Mouse (Mus musculus): ENCODE results near the gene Fcf1. TPM values are rescaled to one million over a fixed set of nuclear protein-coding genes. Genes with fewer than 3 reads are reported as not detected.

Gene Fcf1
- polyA plus RNA-seq, 1 experiment, result 129 TPM

DNA sequence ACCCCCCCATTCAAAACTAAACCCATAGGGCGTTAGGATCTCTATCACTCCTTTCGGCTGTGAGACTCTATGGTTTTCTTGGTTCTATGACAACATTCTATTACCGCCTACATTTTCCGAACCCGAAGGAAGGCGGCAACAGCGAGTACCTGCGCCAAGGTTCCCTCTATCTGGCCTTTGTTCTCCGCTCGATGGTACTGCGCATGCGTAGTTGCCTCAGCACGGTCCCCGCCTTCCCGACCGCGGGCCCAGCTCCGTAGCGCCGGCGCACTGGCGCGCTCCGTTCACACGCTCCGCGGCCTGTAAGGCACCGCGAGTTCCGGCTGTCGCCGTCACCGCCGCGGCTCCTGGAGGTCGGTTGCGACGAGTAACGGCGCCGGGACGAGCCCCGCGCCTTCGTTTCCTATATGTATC lies 25.4 kb downstream of the Fcf1 start, which contains the start of gene Ylpm1:
TSS of gene Ylpm1 (plus strand) at position 239 of the 414 bp plus-strand sequence.
- no peak for TF ChIP-seq TCF12 (IDR thresholded peaks at IDR 0.05; ENCODE audit: insufficient read depth, poor library complexity, severe bottlenecking)
- TF ChIP-seq POLR2AphosphoS2 (IDR thresholded peaks at IDR 0.05; ENCODE audit: insufficient read length, low read depth), result peak; percentile 95
- TF ChIP-seq E2F4 (IDR thresholded peaks at IDR 0.05; ENCODE audit: insufficient read depth), result no peak
- peak in 1 of 3 experiments; percentile 46 for TF ChIP-seq MYOG (IDR thresholded peaks at IDR 0.05; ENCODE audit: control insufficient read depth in 1 of 3, insufficient read depth in 1 of 3, insufficient read length in 2 of 3, low read depth in 2 of 3)
- peak in 1 of 3 experiments; percentile 26 for TF ChIP-seq MYOD1 (IDR thresholded peaks at IDR 0.05; ENCODE audit: control insufficient read depth in 1 of 3, insufficient read length in 2 of 3, low read depth in 2 of 3)
- no peak for TF ChIP-seq REST (IDR thresholded peaks at IDR 0.05; ENCODE audit: insufficient read depth, insufficient read length)
- no peak for TF ChIP-seq USF1 (IDR thresholded peaks at IDR 0.05; ENCODE audit: low read depth)
- no peak for TF ChIP-seq SRF (IDR thresholded peaks at IDR 0.05; ENCODE audit: control insufficient read depth, insufficient read length, low read depth)
- peak; percentile 95 for TF ChIP-seq POLR2A (IDR thresholded peaks at IDR 0.05; ENCODE audit: insufficient read length, low read depth)
- no peak for TF ChIP-seq CEBPB (IDR thresholded peaks at IDR 0.05; ENCODE audit: insufficient read depth, poor library complexity, severe bottlenecking)
- no peak for TF ChIP-seq MAX (IDR thresholded peaks at IDR 0.05; ENCODE audit: low read depth)
- no peak for TF ChIP-seq TCF3 (IDR thresholded peaks at IDR 0.05; ENCODE audit: insufficient read length, low read depth)
- Histone ChIP-seq H3ac (ENCODE audit: control insufficient read depth, insufficient read length) (peak within 1 kb of the TSS; percentile 56), H3K4me3 (peak within 1 kb of the TSS; percentile 76), H3K4me2 (ENCODE audit: low read depth) (peak within 1 kb of the TSS; percentile 91), H3K27me3 (ENCODE audit: control insufficient read depth, insufficient read depth, insufficient read length) (no peaks in the 10 kb centered on the region), H3K36me3 (ENCODE audit: control insufficient read depth, insufficient read depth) (no peaks in the 10 kb centered on the region), H3K79me2 (ENCODE audit: control insufficient read depth, insufficient read depth) (peaks cover 46% of the 10 kb centered on the region)

DNA sequence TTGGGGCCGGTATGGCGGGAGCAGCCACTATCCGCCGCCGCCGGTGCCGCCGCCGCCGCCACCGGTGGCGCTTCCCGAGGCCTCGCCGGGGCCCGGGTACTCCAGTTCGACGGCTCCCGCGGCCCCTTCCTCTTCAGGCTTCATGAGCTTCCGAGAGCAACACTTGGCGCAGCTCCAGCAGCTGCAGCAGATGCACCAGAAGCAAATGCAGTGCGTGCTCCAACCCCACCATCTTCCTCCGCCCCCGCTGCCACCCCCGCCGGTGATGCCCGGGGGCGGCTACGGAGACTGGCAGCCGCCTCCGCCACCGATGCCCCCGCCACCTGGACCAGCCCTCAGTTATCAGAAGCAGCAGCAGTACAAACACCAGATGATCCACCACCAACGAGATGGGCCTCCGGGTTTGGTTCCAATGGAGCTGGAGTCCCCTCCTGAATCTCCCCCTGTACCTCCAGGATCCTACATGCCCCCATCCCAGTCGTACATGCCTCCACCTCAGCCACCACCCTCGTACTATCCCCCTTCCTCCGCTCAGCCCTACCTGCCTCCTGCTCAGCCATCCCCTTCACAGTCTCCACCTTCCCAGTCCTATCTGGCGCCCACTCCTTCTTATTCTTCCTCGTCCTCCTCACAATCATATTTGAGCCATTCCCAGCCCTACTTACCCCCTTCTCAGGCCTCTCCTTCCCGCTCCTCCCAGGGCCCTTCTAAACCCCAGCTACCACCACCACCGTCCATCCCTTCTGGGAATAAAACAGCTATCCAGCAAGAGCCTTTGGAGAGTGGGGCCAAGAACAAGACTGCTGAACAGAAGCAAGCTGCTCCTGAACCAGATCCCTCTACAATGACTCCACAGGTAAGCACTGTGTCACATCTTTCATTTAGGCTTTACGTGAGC lies 26.1 kb downstream of the Fcf1 start:
- Histone ChIP-seq H3K4me3 (peak overlapping the region; percentile 76), H3K27me3 (ENCODE audit: control insufficient read depth, insufficient read depth, insufficient read length) (no peaks in the 10 kb centered on the region), H3ac (ENCODE audit: control insufficient read depth, insufficient read length) (peak overlapping the region; percentile 56), H3K79me2 (ENCODE audit: control insufficient read depth, insufficient read depth) (peaks cover 53% of the 10 kb centered on the region), H3K36me3 (ENCODE audit: control insufficient read depth, insufficient read depth) (peaks cover 4% of the 10 kb centered on the region), H3K4me2 (ENCODE audit: low read depth) (peak overlapping the region; percentile 75)
- TF ChIP-seq TCF3 (IDR thresholded peaks at IDR 0.05; ENCODE audit: insufficient read length, low read depth) (no peak), POLR2AphosphoS2 (IDR thresholded peaks at IDR 0.05; ENCODE audit: insufficient read length, low read depth) (no peak), USF1 (IDR thresholded peaks at IDR 0.05; ENCODE audit: low read depth) (no peak), SRF (IDR thresholded peaks at IDR 0.05; ENCODE audit: control insufficient read depth, insufficient read length, low read depth) (no peak), MYOD1 (IDR thresholded peaks at IDR 0.05; ENCODE audit: control insufficient read depth in 1 of 3, insufficient read length in 2 of 3, low read depth in 2 of 3) (no peak), MAX (IDR thresholded peaks at IDR 0.05; ENCODE audit: low read depth) (no peak), TCF12 (IDR thresholded peaks at IDR 0.05; ENCODE audit: insufficient read depth, poor library complexity, severe bottlenecking) (no peak), POLR2A (IDR thresholded peaks at IDR 0.05; ENCODE audit: insufficient read length, low read depth) (no peak), E2F4 (IDR thresholded peaks at IDR 0.05; ENCODE audit: insufficient read depth) (no peak), REST (IDR thresholded peaks at IDR 0.05; ENCODE audit: insufficient read depth, insufficient read length) (no peak), CEBPB (IDR thresholded peaks at IDR 0.05; ENCODE audit: insufficient read depth, poor library complexity, severe bottlenecking) (no peak), MYOG (IDR thresholded peaks at IDR 0.05; ENCODE audit: control insufficient read depth in 1 of 3, insufficient read depth in 1 of 3, insufficient read length in 2 of 3, low read depth in 2 of 3) (no peak)

DNA sequence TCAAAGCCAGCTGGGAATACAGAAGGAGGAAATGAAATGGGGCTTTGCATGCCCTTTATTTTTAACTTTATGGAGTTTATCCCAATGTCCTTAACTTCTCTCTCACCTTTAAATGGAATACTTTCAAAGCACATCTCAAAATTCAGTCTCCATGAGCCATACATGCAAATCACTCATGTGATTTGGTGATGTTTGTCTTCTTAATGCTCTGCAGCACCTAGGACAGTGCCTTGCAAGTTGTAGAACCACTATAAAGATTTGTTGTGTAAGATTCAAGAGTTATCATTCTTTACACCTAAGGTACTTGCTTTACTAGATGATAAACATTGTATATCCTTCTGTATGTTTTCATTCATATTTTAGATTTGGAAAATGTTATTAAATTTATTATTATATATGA lies 28.4 kb downstream of the Fcf1 start:
- Histone ChIP-seq H3K4me2 (ENCODE audit: low read depth) (peak overlapping the region; percentile 75), H3ac (ENCODE audit: control insufficient read depth, insufficient read length) (no peak overlapping the region), H3K27me3 (ENCODE audit: control insufficient read depth, insufficient read depth, insufficient read length) (no peaks in the 10 kb centered on the region), H3K79me2 (ENCODE audit: control insufficient read depth, insufficient read depth) (peaks cover 76% of the 10 kb centered on the region), H3K4me3 (peak overlapping the region; percentile 76), H3K36me3 (ENCODE audit: control insufficient read depth, insufficient read depth) (peaks cover 20% of the 10 kb centered on the region)
- TF ChIP-seq TCF3 (IDR thresholded peaks at IDR 0.05; ENCODE audit: insufficient read length, low read depth) (no peak), MYOG (IDR thresholded peaks at IDR 0.05; ENCODE audit: control insufficient read depth in 1 of 3, insufficient read depth in 1 of 3, insufficient read length in 2 of 3, low read depth in 2 of 3) (no peak), MAX (IDR thresholded peaks at IDR 0.05; ENCODE audit: low read depth) (no peak), MYOD1 (IDR thresholded peaks at IDR 0.05; ENCODE audit: control insufficient read depth in 1 of 3, insufficient read length in 2 of 3, low read depth in 2 of 3) (no peak), POLR2A (IDR thresholded peaks at IDR 0.05; ENCODE audit: insufficient read length, low read depth) (no peak), REST (IDR thresholded peaks at IDR 0.05; ENCODE audit: insufficient read depth, insufficient read length) (no peak), E2F4 (IDR thresholded peaks at IDR 0.05; ENCODE audit: insufficient read depth) (no peak), CEBPB (IDR thresholded peaks at IDR 0.05; ENCODE audit: insufficient read depth, poor library complexity, severe bottlenecking) (no peak), POLR2AphosphoS2 (IDR thresholded peaks at IDR 0.05; ENCODE audit: insufficient read length, low read depth) (no peak), TCF12 (IDR thresholded peaks at IDR 0.05; ENCODE audit: insufficient read depth, poor library complexity, severe bottlenecking) (no peak), SRF (IDR thresholded peaks at IDR 0.05; ENCODE audit: control insufficient read depth, insufficient read length, low read depth) (no peak)

DNA sequence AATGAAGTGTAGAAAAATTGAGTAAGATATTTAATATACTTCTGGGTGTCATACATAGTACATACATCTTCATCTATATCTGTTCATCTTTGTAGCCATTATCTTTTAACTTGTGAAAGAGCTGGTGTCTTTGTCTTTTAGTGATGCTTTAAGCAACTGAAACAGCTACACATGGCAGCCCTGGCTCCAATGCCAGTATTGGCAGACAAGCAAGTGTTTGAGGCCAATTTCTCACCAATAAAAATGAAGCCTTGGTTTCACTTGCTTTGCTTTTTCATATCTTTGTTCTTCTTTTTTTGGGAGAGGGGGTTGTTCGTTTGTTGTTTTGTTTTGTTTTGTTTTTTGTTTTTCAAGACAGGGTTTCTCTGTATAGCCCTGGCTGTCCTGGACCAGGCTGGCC lies 35.5 kb downstream of the Fcf1 start:
- Histone ChIP-seq H3K36me3 (ENCODE audit: control insufficient read depth, insufficient read depth) (peaks cover 35% of the 10 kb centered on the region), H3K79me2 (ENCODE audit: control insufficient read depth, insufficient read depth) (peaks cover 100% of the 10 kb centered on the region), H3ac (ENCODE audit: control insufficient read depth, insufficient read length) (no peak overlapping the region), H3K27me3 (ENCODE audit: control insufficient read depth, insufficient read depth, insufficient read length) (no peaks in the 10 kb centered on the region), H3K4me2 (ENCODE audit: low read depth) (no peak overlapping the region), H3K4me3 (no peak overlapping the region)
- no peak for TF ChIP-seq MYOG (IDR thresholded peaks at IDR 0.05; ENCODE audit: control insufficient read depth in 1 of 3, insufficient read depth in 1 of 3, insufficient read length in 2 of 3, low read depth in 2 of 3)
- TF ChIP-seq POLR2A (IDR thresholded peaks at IDR 0.05; ENCODE audit: insufficient read length, low read depth), result no peak
- no peak for TF ChIP-seq SRF (IDR thresholded peaks at IDR 0.05; ENCODE audit: control insufficient read depth, insufficient read length, low read depth)
- TF ChIP-seq CEBPB (IDR thresholded peaks at IDR 0.05; ENCODE audit: insufficient read depth, poor library complexity, severe bottlenecking), result no peak
- TF ChIP-seq MYOD1 (IDR thresholded peaks at IDR 0.05; ENCODE audit: control insufficient read depth in 1 of 3, insufficient read length in 2 of 3, low read depth in 2 of 3), result no peak

All from myocyte (in vitro differentiated cells).